Mouse (Mus musculus): ENCODE data around the gene Zfyve9.
A peak's percentile ranks its signal among the peaks of the same experiment; 100 is the strongest.

Zfyve9 gene

GRCm38 (mm10) chr4:108780057-108780863 is at the start of gene Zfyve9:
TSS of gene Zfyve9 (minus strand) at chr4:108780798.
- DNase-seq = peak; percentile 78 to 89

DNA sequence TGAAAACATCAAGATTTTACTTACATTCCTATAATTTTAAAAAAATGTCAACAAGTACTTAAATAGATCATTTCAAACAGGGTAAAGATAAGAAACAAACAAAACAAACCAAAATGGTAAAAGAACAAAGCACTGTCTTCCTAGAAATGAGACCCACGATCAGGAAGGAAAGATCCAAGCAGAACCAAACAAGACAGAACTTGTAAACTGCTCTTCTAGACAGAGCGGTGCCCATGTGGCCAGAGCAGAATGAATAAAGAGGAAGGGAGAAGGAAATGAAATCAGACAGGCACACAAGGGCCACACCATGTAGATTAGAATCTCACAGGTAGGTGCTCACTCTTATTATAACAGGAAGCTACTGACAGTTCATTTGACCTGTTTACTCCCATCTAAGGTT is 46.0 kb upstream of the Zfyve9 start:
- no peak for DNase-seq

GRCm38 (mm10) chr4:108826096-108826495 is 45.5 kb upstream of the Zfyve9 start:
- no peak for DNase-seq

GRCm38 (mm10) chr4:108825677-108826076 is 45.1 kb upstream of the Zfyve9 start:
- no peak for DNase-seq

GRCm38 (mm10) chr4:108811550-108811949 is 31.0 kb upstream of the Zfyve9 start:
- DNase-seq = no peak

DNA sequence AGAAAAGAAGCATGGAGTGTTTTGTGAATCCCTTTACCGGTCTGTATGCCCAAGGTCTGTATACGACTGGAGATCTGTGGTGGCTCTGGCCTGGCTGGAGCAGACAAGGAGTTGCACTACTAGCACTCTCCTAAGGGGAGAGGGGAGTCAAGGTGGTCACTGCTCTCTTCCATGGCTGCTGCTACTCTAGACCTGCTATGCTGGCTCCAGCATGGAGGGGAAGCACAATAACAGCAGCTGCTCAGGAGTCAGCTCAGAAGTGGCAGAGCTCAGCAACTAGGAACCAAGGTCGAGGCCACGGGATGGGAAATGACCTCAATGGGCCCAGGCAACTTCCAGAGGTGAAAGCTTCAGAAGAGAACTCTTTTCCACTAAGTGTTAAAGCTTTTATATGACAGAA is 30.5 kb upstream of the Zfyve9 start:
- DNase-seq = no peak

DNA sequence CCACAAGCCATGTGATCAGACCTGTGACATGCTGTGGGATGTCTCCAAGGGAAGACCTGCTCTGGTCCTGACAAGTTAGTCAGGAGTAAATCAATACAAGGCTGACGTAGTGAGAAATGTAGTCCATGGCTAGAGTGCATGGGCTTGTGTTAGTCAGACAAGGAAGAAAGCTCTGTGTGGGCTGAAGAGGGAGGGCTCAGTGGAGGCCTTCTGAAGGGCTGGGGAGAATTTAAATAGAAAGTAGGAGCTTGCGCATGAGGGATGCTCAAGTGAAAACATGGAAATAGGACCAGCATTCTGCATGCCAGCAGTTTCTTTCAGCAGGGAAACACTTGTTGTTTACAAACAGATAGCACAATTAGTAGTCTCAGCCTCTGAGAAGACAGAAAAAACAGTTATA is 22.9 kb upstream of the Zfyve9 start:
- DNase-seq = no peak

- peak; percentile 79 to 93 for DNase-seq
These were observed 17.7 kb upstream of the Zfyve9 start for GRCm38 (mm10) chr4:108798083-108798830.

GRCm38 (mm10) chr4:108796701-108797100 is 16.1 kb upstream of the Zfyve9 start:
- peak; percentile 25 to 49 for DNase-seq

GRCm38 (mm10) chr4:108793941-108794340 is 13.3 kb upstream of the Zfyve9 start:
- no peak for DNase-seq

DNA sequence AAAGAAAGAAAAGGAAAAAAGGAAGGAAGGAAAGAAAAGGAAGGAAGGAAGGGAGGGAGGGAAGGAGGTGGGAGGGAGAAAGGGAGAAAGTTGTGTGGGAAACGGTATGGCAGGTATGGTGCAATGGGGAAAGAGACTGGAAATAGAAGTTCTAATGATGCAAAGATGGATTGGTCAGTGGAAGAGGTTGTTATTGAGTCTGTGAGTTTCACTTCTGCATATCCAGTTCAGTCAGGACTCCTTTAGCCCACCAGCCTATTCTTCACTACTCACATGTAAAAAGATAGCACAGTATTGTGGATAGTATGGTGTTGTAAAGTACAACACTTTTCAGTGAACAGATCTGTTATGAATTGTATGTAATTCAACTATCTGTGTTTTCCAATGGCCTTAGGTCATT is 9.9 kb upstream of the Zfyve9 start:
- no peak for DNase-seq

- no peak for DNase-seq
These were observed 8.8 kb upstream of the Zfyve9 start for GRCm38 (mm10) chr4:108789258-108789936.

DNA sequence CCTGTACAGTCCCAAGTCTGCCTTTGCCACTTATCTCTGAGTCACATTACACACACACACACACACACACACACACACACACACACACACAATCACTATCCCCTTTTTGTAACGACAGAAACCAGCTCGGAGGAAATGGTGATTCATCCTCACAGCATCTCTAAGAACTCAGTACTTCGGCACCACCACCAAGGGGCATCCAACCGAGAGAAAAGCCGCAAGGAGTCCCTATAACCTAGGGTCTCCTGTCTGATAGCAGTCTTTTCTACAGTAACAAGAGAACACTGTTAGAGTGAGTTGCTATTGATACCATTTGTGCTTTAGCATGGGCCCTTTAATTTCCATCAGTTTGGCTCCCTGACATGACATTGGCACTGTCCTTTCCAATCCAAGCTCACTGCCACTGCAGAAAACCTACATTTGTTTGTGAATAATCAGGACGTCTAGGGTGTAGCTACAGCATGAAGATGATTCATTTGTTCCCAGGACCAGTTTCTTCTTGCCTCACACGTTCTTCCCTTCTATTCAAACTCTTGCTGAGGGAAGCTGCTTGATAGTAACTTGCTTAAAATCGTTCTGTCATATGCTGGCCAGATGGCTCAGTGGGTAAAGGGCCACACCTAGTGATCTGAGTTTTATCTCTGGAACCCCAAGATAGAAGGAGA is 2.0 kb upstream of the Zfyve9 start:
- no peak for DNase-seq

GRCm38 (mm10) chr4:108781596-108781995 is 998 bp upstream of the Zfyve9 start:
- peak in 1 of 2 experiments; percentile 43 for DNase-seq

DNA sequence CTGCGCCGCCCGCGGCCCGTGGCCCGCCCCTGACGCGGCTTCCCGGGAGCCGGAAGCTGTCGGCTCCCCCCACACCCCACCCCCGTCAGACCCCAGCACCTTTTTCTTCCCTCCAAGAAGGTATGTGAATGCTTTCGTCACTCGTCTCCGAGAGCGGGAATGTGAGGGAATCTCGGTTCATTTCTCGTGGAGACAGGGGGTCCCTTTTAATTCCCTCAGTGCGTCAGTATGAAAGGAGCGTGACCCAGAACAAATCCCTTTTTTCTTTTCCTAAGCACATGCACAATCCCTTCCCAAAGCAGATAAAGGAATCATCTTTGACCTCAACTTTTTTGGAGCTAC is 237 bp upstream of the Zfyve9 start:
- DNase-seq = no peak

DNA sequence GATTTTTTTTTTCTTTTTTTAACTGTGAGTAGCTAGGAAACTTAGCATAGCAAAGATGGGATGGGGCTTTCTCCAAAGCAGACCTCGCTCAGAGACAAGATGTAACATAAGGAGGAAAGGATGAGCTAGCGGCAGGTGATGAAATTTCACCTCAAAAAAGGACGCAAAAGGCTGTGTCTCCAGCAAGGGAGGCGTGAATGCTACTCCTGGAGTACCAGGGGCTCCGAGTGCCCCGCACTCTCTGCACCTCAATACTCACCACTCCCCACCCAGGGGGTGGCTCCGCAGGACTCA is 888 bp downstream of the Zfyve9 start:
- no peak for DNase-seq

DNA sequence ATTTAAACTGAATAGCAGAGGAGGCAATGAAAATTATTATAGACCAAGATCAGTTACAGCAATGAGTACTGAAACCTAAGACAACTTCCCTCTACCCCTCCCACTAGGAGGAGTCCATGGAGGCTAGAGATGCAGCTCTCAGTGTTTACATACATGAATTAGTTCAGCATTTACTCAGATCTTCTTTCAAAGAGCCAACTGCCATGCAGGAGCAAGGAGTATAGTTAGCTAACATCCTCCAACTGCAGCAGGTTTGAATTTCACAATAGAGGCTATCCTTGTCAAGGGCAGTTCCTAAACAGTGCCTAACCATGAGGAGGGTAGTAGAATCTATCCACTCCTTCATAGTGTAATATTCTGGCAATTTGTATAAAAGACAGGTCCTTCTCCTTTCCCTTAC is 12.1 kb downstream of the Zfyve9 start:
- DNase-seq = no peak

DNA sequence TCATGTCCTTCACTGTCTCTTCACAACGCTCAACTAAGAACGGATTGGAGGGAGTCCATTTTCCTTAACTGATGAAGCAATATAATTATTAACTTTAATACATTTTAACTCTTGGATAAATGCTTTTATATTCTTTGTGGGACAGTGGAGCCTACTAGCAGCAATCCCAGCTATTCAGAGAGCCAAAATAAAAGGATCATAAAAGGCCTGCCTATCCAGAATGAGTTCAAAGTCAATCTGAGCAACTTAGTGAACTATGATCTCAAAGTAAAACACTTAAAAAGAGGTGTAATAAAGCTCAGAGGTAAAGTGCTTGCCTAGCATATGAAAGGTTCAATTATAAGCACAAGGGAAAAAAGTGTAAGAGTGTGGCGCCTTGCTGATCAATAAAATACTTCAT is 21.0 kb downstream of the Zfyve9 start:
- no peak for DNase-seq

GRCm38 (mm10) chr4:108746160-108746873 is 34.3 kb downstream of the Zfyve9 start:
- no peak for DNase-seq

GRCm38 (mm10) chr4:108731582-108731981 is 49.0 kb downstream of the Zfyve9 start:
- DNase-seq = no peak

DNA sequence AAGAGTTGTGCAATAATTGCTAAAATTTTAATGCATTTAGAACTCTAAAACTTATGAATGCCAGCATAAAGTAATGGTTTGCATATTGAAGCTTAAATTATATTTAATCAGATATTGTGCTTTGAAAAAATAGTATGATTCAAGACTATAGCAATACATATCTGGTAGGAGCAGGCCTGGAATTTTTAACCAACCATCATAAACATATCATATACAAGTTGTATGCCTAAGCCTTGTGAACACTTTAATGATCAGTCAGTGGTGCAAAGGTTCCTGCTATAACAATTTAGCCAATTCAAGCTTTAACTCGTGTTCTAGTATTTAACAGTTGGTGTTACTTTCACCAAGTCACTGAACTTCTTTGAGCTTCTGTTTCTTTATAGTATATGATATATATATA is 50.1 kb downstream of the Zfyve9 start:
- no peak for DNase-seq

DNA sequence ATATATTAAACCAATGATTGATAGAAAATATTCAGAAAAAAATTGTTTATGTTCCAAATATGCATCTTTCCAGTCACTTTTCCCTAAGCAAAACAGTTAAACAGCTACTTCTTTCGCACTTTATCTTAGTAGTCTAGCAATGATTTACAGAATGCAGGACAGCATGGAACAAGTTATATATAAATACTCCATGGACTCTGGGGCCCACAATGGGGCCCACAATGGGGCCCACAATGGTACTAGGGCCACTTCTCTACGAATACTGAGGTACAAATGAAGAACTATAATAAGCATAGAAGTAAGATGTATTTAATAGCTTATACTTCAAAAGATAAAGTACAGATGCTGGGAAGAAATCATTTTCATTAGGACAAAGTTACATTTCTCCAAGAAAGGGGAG is 56.5 kb downstream of the Zfyve9 start:
- no peak for DNase-seq
